Mouse (Mus musculus) forebrain, postnatal 0 days (tissue): ENCODE measurements around the gene Sult2b1. TPM values are rescaled to one million over a fixed set of nuclear protein-coding genes. Genes with fewer than 3 reads are reported as not detected.

Experiments used
- ATAC-seq: fragments of 200-750 bp; cut with Nextera tagmentation; 2 replicates; pipeline ENCODE4 v1.8.0; 2017; ENCODE audit warnings: mild to moderate bottlenecking, moderate library complexity
- DNase-seq: peaks from one replicate; pipeline ENCODE4 v3.0.0-alpha.2; 2015
- H3K27ac ChIP-seq: fragments of 300-500 bp; sonication (generic); 2 replicates; pipeline ENCODE4 v1.5.1; 2014; ENCODE audit warnings: low read depth, mild to moderate bottlenecking, antibody characterized with exemption, low read length, moderate library complexity, mixed read lengths
- H3K27me3 ChIP-seq: fragments of 300-500 bp; sonication (generic); 2 replicates; pipeline ENCODE4 v1.6.1; 2014; ENCODE audit warnings: mild to moderate bottlenecking, low read length, mixed read lengths; ENCODE audit not compliant: insufficient read depth
- H3K36me3 ChIP-seq: fragments of 300-500 bp; sonication (generic); 2 replicates; pipeline ENCODE4 v1.6.1; 2014; ENCODE audit warnings: mild to moderate bottlenecking, moderate library complexity; ENCODE audit not compliant: insufficient read depth
- H3K4me1 ChIP-seq: fragments of 300-500 bp; sonication (generic); 2 replicates; pipeline ENCODE4 v1.6.1; 2014; ENCODE audit warnings: antibody characterized with exemption; ENCODE audit not compliant: insufficient read depth
- H3K4me2 ChIP-seq: fragments of 300-500 bp; sonication (generic); 2 replicates; pipeline ENCODE4 v1.6.1; 2014; ENCODE audit warnings: low read depth, mild to moderate bottlenecking, moderate library complexity
- H3K4me3 ChIP-seq: fragments of 300-500 bp; sonication (generic); 2 replicates; pipeline ENCODE4 v1.5.1; 2014; ENCODE audit warnings: low read depth, low read length, mixed read lengths
- H3K9ac ChIP-seq: fragments of 300-500 bp; sonication (generic); 2 replicates; pipeline ENCODE4 v1.6.1; 2014; ENCODE audit warnings: mild to moderate bottlenecking
- H3K9me3 ChIP-seq: fragments of 300-500 bp; sonication (generic); 2 replicates; pipeline ENCODE4 v1.6.1; 2016; ENCODE audit warnings: low read length
- CTCF ChIP-seq: sonication (generic); IDR thresholded peaks from 2 replicates; pipeline ENCODE4 v1.5.1; 2016; ENCODE audit warnings: antibody characterized with exemption, control low read depth, low read depth
- WGBS: fragments of 180-500 bp; shearing (Covaris S2); extraction: QIAGEN DNeasy Blood & Tissue Kit; methylation state at CpG from one replicate; pipeline ENCODE4 v1.1.7; 2014; 5-methylcytosine and 5-hydroxymethylcytosine counted together
- polyA plus RNA-seq: library from polyadenylated mRNA; unstranded; fragments of >200 nt; fragmentation: Nextera tagmentation; extraction: Ambion mirVana; gene quantifications from 2 replicates; pipeline ENCODE4 v1.2.1, GENCODE M21; 2015
- total RNA-seq: library from RNA; depleted of rRNA; stranded (reverse); fragments of >200 nt; gene quantifications from 2 replicates; pipeline ENCODE4 v1.2.3, GENCODE M21; 2014

Gene Sult2b1
- total and polyA plus RNA-seq, 2 experiments from 2014 or later: 8.9 to 10.0 TPM

DNA sequence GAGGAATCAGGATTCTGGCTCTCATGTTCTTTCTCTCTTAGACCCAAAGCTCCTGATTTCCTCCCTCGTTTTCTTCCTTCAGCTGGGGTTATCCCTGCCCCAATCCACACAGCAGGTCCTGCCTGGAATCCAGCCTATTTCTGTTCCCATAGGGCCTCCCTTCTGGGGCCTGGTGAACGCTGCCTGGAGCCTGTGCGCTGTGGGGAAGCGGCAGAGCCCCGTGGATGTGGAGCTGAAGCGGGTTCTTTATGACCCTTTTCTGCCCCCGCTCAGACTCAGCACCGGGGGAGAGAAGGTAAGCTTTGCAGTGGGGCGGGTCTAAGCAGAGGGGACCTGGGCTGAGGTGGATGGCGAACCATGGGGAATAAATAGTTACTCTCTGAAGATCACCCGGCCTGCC lies 83.4 kb downstream of the Sult2b1 start:
- peaks cover 35% of the 10 kb centered on the region for H3K4me1 ChIP-seq
- DNase-seq: no peak

DNA sequence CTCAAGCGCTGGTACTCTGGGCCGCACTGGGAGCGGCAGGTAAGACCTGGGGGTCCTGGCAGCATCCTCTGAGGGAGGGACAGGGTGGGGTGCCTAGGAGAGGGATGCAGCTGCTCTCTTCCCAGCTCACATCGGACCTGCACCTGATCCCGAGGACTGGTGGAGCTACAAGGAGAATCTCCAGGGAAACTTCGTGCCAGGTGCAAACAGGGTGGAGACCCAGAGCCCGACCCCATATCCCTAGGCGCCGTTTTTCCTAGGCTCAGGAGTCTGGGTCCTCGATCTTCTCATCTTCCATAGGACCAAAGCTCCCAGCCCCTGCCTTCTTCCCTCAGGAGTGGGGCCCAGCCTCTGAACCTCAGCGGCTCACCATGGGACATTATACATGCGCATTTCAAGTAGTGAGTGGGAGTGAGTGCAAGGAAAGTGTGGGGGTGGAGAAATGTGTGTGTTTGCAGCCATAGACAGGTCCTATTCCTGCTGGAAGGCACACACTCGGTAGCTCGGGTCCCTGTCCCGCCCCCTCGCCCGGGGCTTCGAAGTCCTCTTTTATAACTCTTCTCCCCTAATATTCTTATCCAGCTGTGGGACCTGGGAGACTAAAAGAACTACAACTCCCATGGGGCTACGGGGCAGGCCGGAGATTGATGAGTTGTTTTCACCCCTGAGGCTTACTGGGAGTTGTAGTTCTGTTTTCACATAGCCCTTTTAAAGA lies 84.0 kb downstream of the Sult2b1 start:
- ATAC-seq (peak; percentile 19; the same call in 1 of the 2 replicates), DNase-seq (peak; percentile 84)
- no peaks in the 10 kb centered on the region for H3K36me3 ChIP-seq
- H3K4me2 ChIP-seq: peak overlapping the region; percentile 95
- no peaks in the 10 kb centered on the region for H3K27me3 ChIP-seq
- TF ChIP-seq CTCF: no peak
- peaks cover 31% of the 10 kb centered on the region for H3K4me1 ChIP-seq
- no peaks in the 10 kb centered on the region for H3K9me3 ChIP-seq
- peak overlapping the region; percentile 93 for H3K27ac ChIP-seq
- H3K9ac ChIP-seq: peak overlapping the region; percentile 78
- H3K4me3 ChIP-seq: peak overlapping the region; percentile 54
- 2% methylated on average over 19 of the region's 20 CpGs for WGBS

More for the DNA sequence above, 83.4 kb downstream of the Sult2b1 start:
- Histone ChIP-seq H3K4me3 (peak overlapping the region; percentile 54), H3K9me3 (no peaks in the 10 kb centered on the region), H3K27me3 (no peaks in the 10 kb centered on the region), H3K36me3 (no peaks in the 10 kb centered on the region), H3K4me2 (peak overlapping the region; percentile 95), H3K9ac (peak overlapping the region; percentile 78), H3K27ac (peak overlapping the region; percentile 93)
- no peak for TF ChIP-seq CTCF
- no peak for ATAC-seq
- 23% methylated on average over 11 of the region's 11 CpGs for WGBS

DNA sequence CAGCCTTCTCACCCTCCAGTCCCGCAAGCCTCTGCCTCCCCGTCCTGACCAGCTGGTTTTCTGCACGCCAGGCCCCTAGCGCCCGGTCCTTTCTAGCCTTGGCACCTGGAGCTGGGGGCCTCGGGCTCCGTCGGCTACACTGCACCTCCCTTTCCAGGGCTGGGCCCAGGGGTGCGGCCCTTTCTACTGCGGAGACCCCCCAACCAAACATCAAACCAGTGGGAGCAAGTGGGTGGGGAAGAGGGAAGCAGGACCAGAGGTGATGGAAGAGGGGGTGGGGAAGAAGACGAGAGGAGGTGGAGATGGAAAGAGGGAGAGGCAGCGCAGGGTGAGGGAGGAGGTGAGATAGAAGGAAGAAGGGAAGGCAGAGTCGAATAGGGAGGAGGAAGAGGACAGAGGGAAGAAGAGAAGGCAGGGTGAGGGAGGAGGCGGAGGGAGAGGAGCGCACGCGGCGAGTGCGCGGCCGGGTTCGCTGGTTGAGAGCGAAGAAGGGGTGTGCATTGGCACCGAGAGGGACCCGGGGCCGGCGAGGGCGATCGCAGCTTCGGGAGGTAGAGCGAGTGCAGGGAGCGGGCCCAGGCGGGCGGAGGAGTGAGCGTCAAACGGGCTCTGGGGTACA lies 84.8 kb downstream of the Sult2b1 start, which contains the start of gene Car11:
Gene Car11 (plus strand): TSS at position 321 of the 619 bp plus-strand sequence.
- 1% methylated on average over 35 of the region's 36 CpGs for WGBS
- H3K36me3 ChIP-seq: no peaks in the 10 kb centered on the region
- no peaks in the 10 kb centered on the region for H3K27me3 ChIP-seq
- ATAC-seq (peak; percentile 12; the same call in 1 of the 2 replicates), DNase-seq (peak; percentile 62)
- no peak for TF ChIP-seq CTCF
- peak within 1 kb of the TSS; percentile 54 for H3K4me3 ChIP-seq
- H3K9me3 ChIP-seq: no peaks in the 10 kb centered on the region
- peak within 1 kb of the TSS; percentile 78 for H3K9ac ChIP-seq
- H3K4me1 ChIP-seq: peaks cover 29% of the 10 kb centered on the region
- H3K4me2 ChIP-seq: peak within 1 kb of the TSS; percentile 95
- peak within 1 kb of the TSS; percentile 93 for H3K27ac ChIP-seq

DNA sequence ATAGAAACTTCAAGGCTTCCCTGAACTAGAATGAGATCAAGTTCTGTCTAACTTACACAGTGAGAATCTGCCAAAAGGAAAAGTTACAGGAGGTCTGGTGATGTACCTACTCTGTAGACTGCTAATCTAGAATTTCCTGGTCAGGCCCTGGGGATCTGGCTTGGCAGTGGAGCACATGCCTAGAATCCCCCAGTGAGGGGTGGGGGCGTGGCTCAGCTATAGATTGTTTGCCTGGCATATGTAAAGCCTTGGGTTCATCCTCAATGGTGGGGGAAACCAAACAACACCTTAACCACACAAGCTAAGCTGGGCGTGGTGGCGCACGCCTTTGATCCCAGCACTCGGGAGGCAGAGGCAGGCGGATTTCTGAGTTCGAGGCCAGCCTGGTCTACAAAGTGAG lies 86.6 kb downstream of the Sult2b1 start:
- H3K4me1 ChIP-seq: peaks cover 18% of the 10 kb centered on the region
- H3K4me3 ChIP-seq: no peak overlapping the region
- no peaks in the 10 kb centered on the region for H3K9me3 ChIP-seq
- no peak overlapping the region for H3K9ac ChIP-seq
- no peak overlapping the region for H3K4me2 ChIP-seq
- ATAC-seq (no peak), DNase-seq (no peak)
- no peak overlapping the region for H3K27ac ChIP-seq
- no peak for TF ChIP-seq CTCF
- H3K27me3 ChIP-seq: no peaks in the 10 kb centered on the region
- 87% methylated on average over 6 of the region's 7 CpGs for WGBS
- no peaks in the 10 kb centered on the region for H3K36me3 ChIP-seq

DNA sequence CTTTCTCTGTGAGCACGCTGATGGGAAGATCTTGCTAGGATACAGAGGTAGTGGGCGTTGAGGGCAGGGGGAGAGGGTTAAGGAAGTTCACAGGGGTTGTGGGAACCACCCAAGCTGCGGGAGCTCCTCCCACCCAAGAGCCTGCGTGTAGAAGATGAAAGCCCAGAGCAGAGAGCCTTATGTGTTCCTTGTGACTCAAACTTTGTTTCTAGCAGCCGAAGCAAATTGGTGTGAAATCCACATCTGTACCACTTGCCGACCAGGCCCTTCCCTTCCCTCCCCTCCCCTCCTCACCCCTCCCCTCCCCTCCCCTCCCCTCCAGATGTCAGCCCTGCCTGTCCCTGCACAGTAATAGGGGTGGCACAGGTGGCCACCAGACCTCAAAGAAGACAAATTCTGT lies 89.4 kb downstream of the Sult2b1 start:
- no peak for TF ChIP-seq CTCF
- Histone ChIP-seq H3K27me3 (no peaks in the 10 kb centered on the region), H3K4me1 (peaks cover 8% of the 10 kb centered on the region; the same call in 1 of the 2 replicates), H3K4me3 (no peak overlapping the region), H3K9ac (no peak overlapping the region), H3K27ac (no peak overlapping the region), H3K9me3 (no peaks in the 10 kb centered on the region), H3K4me2 (no peak overlapping the region), H3K36me3 (no peaks in the 10 kb centered on the region)
- DNase-seq: no peak
- no peak for ATAC-seq
- WGBS: 42% methylated on average over 6 of the region's 6 CpGs

DNA sequence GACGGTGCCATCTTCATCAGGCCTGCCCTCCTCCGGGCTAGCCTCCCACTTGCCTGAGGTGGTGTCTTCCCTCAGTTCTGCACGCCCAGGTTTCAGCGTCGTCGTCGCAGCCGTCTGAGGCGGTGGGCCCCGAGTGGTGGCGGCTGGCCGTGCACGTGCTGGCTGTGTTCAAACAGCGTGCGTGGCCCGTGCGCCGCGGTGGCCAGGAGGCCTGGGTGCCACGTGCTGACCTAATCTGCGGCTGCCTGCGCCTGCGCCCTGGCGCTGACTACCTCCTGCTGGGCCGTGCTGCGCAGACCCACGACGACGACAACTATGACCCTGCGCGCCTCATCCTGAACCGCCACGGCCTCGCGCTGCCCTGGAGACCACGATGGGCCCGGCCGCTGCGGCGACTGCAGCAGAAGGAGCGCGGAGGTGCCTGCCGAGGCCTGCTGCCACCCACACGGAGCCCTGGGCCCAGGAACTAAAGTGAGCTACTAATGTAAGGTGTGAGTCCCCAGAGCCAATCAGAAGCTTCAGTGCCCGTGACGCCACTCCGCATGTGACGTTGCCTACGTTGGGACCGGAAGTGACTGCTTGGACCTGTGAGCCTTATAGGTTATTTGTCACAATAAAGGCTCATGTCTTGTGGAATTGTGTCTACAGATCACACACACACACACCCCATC lies 90.4 kb downstream of the Sult2b1 start, which contains the start of gene Sec1:
Gene Sec1 (minus strand): TSS at position 482 of the 671 bp plus-strand sequence.
- H3K9ac ChIP-seq: no peak within 1 kb of the TSS
- no peak for ATAC-seq
- no peaks in the 10 kb centered on the region for H3K9me3 ChIP-seq
- 92% methylated on average over 50 of the region's 50 CpGs for WGBS
- no peak for TF ChIP-seq CTCF
- H3K27ac ChIP-seq: no peak within 1 kb of the TSS
- no peaks in the 10 kb centered on the region for H3K36me3 ChIP-seq
- DNase-seq: no peak
- H3K4me1 ChIP-seq: peaks cover 8% of the 10 kb centered on the region; the same call in 1 of the 2 replicates
- no peak within 1 kb of the TSS for H3K4me3 ChIP-seq
- H3K27me3 ChIP-seq: no peaks in the 10 kb centered on the region
- H3K4me2 ChIP-seq: no peak within 1 kb of the TSS
